ENCODE assay signal across 8 mouse cellular contexts in genomic region chr8:83740586-83740975, GRCm38 (mm10). TPM values are rescaled to one million over a fixed set of nuclear protein-coding genes. Genes with fewer than 3 reads are reported as not detected.
A peak's percentile ranks its signal among the peaks of the same experiment; 100 is the strongest.
DNase-seq lines count a peak whose midpoint lies in the region; ATAC-seq and TF ChIP-seq lines count a peak whose summit lies in the region.

No protein-coding gene starts in this region.

- no peaks in the 10 kb centered on the region for H3K9me3 ChIP-seq in embryonic facial prominence, embryonic 12.5 days
- H3K9me3 ChIP-seq in intestine, postnatal 0 days (ENCODE audit: control insufficient read depth): no peaks in the 10 kb centered on the region
- no peaks in the 10 kb centered on the region for H3K9me3 ChIP-seq in neural tube, embryonic 13.5 days

- H3K4me3 ChIP-seq in lung, adult 2 months (replicated peaks; ENCODE audit: extremely low read depth, low read depth, low read length): peak overlapping the region; percentile 83
- peak overlapping the region; percentile 47 for H3K4me3 ChIP-seq in embryonic facial prominence, embryonic 12.5 days
- H3K4me3 ChIP-seq in intestine, postnatal 0 days (ENCODE audit: low read depth, low read length): peak overlapping the region; percentile 59
- peak overlapping the region; percentile 45 for H3K4me3 ChIP-seq in neural tube, embryonic 13.5 days

- no peak for TF ChIP-seq CTCF in lung, adult 2 months (IDR thresholded peaks at IDR 0.05; ENCODE audit: insufficient read depth, low read length)
- TF ChIP-seq CTCF in intestine, postnatal 0 days (IDR thresholded peaks at IDR 0.05; ENCODE audit: low read depth): no peak

- peak; percentile 41 for DNase-seq in lung, adult 2 months
- no peak for DNase-seq in lung, postnatal 14 days
- DNase-seq in adipocyte (ENCODE audit: low spot score): no peak
- no peak for DNase-seq in left cerebral cortex, postnatal 36 days (ENCODE audit: low spot score in 2 of 2)
- DNase-seq in gastrocnemius, adult 8-10 months (ENCODE audit: low spot score in 2 of 2): no peak

- no peak for ATAC-seq in embryonic facial prominence, embryonic 12.5 days (ENCODE audit: insufficient number of reproducible peaks, insufficient read depth, low FRiP score, low TSS enrichment)
- ATAC-seq in intestine, postnatal 0 days: no peak; the same call in 1 of the 2 replicates
- ATAC-seq in neural tube, embryonic 13.5 days (ENCODE audit: low read depth): peak; percentile 24; the same call in 1 of the 2 replicates

- peak overlapping the region; percentile 61 for H3K9ac ChIP-seq in embryonic facial prominence, embryonic 12.5 days
- peak overlapping the region; percentile 65 for H3K9ac ChIP-seq in intestine, postnatal 0 days (ENCODE audit: low read depth, low read length)
- H3K9ac ChIP-seq in neural tube, embryonic 13.5 days: peak overlapping the region; percentile 68

- 0 out of 2 replicates have a peak, but pooled peaks cover 9% of the 10 kb centered on the region for H3K27me3 ChIP-seq in embryonic facial prominence, embryonic 12.5 days
- no peaks in the 10 kb centered on the region for H3K27me3 ChIP-seq in intestine, postnatal 0 days (replicated peaks; ENCODE audit: control insufficient read depth, insufficient read depth, low read length)
- peaks cover 54% of the 10 kb centered on the region for H3K27me3 ChIP-seq in neural tube, embryonic 13.5 days

- TF ChIP-seq POLR2A in lung, adult 2 months (IDR thresholded peaks at IDR 0.05; ENCODE audit: borderline replicate concordance, extremely low read depth, low read depth, low read length): no peak

- intact Hi-C loops in left cerebral cortex, postnatal 36 days (cut with DNase I): no loop called here

- H3K4me1 ChIP-seq in lung, adult 2 months (ENCODE audit: control insufficient read depth, insufficient read depth, low read length): peaks cover 3% of the 10 kb centered on the region
- H3K4me1 ChIP-seq in embryonic facial prominence, embryonic 12.5 days: peaks cover 33% of the 10 kb centered on the region
- H3K4me1 ChIP-seq in intestine, postnatal 0 days (replicated peaks; ENCODE audit: control insufficient read depth, insufficient read depth, low read length): 0 out of 2 replicates have a peak, but pooled peaks cover 3% of the 10 kb centered on the region
- H3K4me1 ChIP-seq in neural tube, embryonic 13.5 days (replicated peaks): peaks cover 23% of the 10 kb centered on the region

- peak overlapping the region; percentile 77 for H3K4me2 ChIP-seq in embryonic facial prominence, embryonic 12.5 days (replicated peaks)
- peak overlapping the region; percentile 88 for H3K4me2 ChIP-seq in intestine, postnatal 0 days (replicated peaks; ENCODE audit: low read depth)
- H3K4me2 ChIP-seq in neural tube, embryonic 13.5 days: peak overlapping the region; percentile 77

- H3K27ac ChIP-seq in embryonic facial prominence, embryonic 12.5 days: no peak overlapping the region
- peak overlapping the region; percentile 81; the same call in 1 of the 2 replicates for H3K27ac ChIP-seq in intestine, postnatal 0 days (ENCODE audit: low read depth, low read length)
- 0 out of 2 replicates have a peak overlapping the region, but pooled peaks have one; percentile 2 for H3K27ac ChIP-seq in neural tube, embryonic 13.5 days (replicated peaks)

- WGBS in lung, adult 2 months: 1% methylated on average over 3 of the region's 3 CpGs
- 15% methylated on average over 3 of the region's 3 CpGs for WGBS in embryonic facial prominence, embryonic 12.5 days
- WGBS in intestine, postnatal 0 days: 21% methylated on average over 3 of the region's 3 CpGs
- 13% methylated on average over 3 of the region's 3 CpGs for WGBS in neural tube, embryonic 13.5 days

- no peaks in the 10 kb centered on the region for H3K36me3 ChIP-seq in embryonic facial prominence, embryonic 12.5 days
- no peaks in the 10 kb centered on the region for H3K36me3 ChIP-seq in intestine, postnatal 0 days (ENCODE audit: control insufficient read depth, insufficient read depth)
- H3K36me3 ChIP-seq in neural tube, embryonic 13.5 days: no peaks in the 10 kb centered on the region

RNA-seq across cellular contexts. Expression of gene Adgre5, which starts 0.5 kb away (rescaled TPM):
- polyA plus RNA-seq in lung, adult 2 months (2012; rRNA removed): 557 and 634 TPM in 2 replicates
- 24.7 and 26.0 TPM in 2 replicates for polyA plus RNA-seq in embryonic facial prominence, embryonic 12.5 days (2016; fragmentation: Nextera tagmentation; extraction: Ambion mirVana)
- polyA plus RNA-seq in intestine, postnatal 0 days (2015; fragmentation: Nextera tagmentation; extraction: Ambion mirVana): 17.2 and 17.6 TPM in 2 replicates
- 12.7 and 14.7 TPM in 2 replicates for polyA plus RNA-seq in neural tube, embryonic 13.5 days (2015; fragmentation: Nextera tagmentation; extraction: Ambion mirVana)
- 10 to 100 TPM in 1 of 2 experiments, 1 to 10 TPM in 1; 6.0 to 10.8 TPM for total RNA-seq in left cerebral cortex, postnatal 36 days (2021)
- 10 to 100 TPM; 14.6 to 17.2 (median 15.6) TPM for total RNA-seq in gastrocnemius, adult 8-10 months (2022)

RNA-seq across cellular contexts. Expression of gene Ddx39, which starts 25.6 kb away (rescaled TPM):
- polyA plus RNA-seq in lung, adult 2 months (2012; rRNA removed): 18.4 and 24.0 TPM in 2 replicates
- 147 and 152 TPM in 2 replicates for polyA plus RNA-seq in embryonic facial prominence, embryonic 12.5 days (2016; fragmentation: Nextera tagmentation; extraction: Ambion mirVana)
- 69.8 and 75.5 TPM in 2 replicates for polyA plus RNA-seq in intestine, postnatal 0 days (2015; fragmentation: Nextera tagmentation; extraction: Ambion mirVana)
- 101 and 105 TPM in 2 replicates for polyA plus RNA-seq in neural tube, embryonic 13.5 days (2015; fragmentation: Nextera tagmentation; extraction: Ambion mirVana)
- 10 to 100 TPM; 15.4 to 18.6 TPM for total RNA-seq in left cerebral cortex, postnatal 36 days (2021)
- total RNA-seq in gastrocnemius, adult 8-10 months (2022): 10 to 100 TPM; 10.6 to 12.0 (median 11.7) TPM

RNA-seq across cellular contexts. Expression of gene Pkn1, which starts 41.6 kb away (rescaled TPM):
- polyA plus RNA-seq in lung, adult 2 months (2012; rRNA removed): 148 and 168 TPM in 2 replicates
- polyA plus RNA-seq in embryonic facial prominence, embryonic 12.5 days (2016; fragmentation: Nextera tagmentation; extraction: Ambion mirVana): 35.1 and 36.1 TPM in 2 replicates
- polyA plus RNA-seq in intestine, postnatal 0 days (2015; fragmentation: Nextera tagmentation; extraction: Ambion mirVana): 37.0 and 40.2 TPM in 2 replicates
- 21.3 and 25.5 TPM in 2 replicates for polyA plus RNA-seq in neural tube, embryonic 13.5 days (2015; fragmentation: Nextera tagmentation; extraction: Ambion mirVana)
- 10 to 100 TPM; 52.9 to 65.1 TPM for total RNA-seq in left cerebral cortex, postnatal 36 days (2021)
- total RNA-seq in gastrocnemius, adult 8-10 months (2022): 10 to 100 TPM; 23.2 to 24.1 (median 23.6) TPM

Comparison
In these comparisons a context has a peak if more than half of its experiments do, and no peak if none do; other contexts are left out.
1. RNA of gene Adgre5, which starts 0.5 kb away (polyA plus RNA-seq): 557 to 634 TPM in lung, adult 2 months; 24.7 to 26.0 TPM in embryonic facial prominence, embryonic 12.5 days, 17.2 to 17.6 TPM in intestine, postnatal 0 days and 12.7 to 14.7 TPM in neural tube, embryonic 13.5 days; every median in the first group is over 10 times any median in the second.
2. Peak in every context shown above with its lines, with median percentiles within 50 percentile points of each other: H3K4me3 ChIP-seq, H3K4me2 ChIP-seq and H3K9ac ChIP-seq.